Mouse (Mus musculus): ENCODE results near the gene Lasp1. TPM values are rescaled to one million over a fixed set of nuclear protein-coding genes. Genes with fewer than 3 reads are reported as not detected.
"Not testable (repeated sequence)": the region's sequence is repeated elsewhere in the genome, so short reads cannot be mapped to it uniquely, and the experiment has no call there.

Lasp1 gene
- 10 to 100 TPM in 2 of 4 experiments, 1 to 10 TPM in 2; 5.9 to 11.2 (median 9.0) TPM for total RNA-seq (2022)

- DNase-seq (ENCODE audit: low spot score in 2 of 2), result peak; percentile 78 to 83
Measured at GRCm38 (mm10) chr11:97798782-97799145, at the start of gene Lasp1. TSS of gene Lasp1 (plus strand) at chr11:97799000.

GRCm38 (mm10) chr11:97753277-97753676 is 45.5 kb upstream of the Lasp1 start:
- DNase-seq (ENCODE audit: low spot score in 2 of 2), result no peak

GRCm38 (mm10) chr11:97758125-97758524 is 40.7 kb upstream of the Lasp1 start:
- DNase-seq (ENCODE audit: low spot score in 2 of 2), result no peak

- no peak for DNase-seq (ENCODE audit: low spot score in 2 of 2)
Measured at GRCm38 (mm10) chr11:97758942-97759341, 39.9 kb upstream of the Lasp1 start.

- no peak for DNase-seq (ENCODE audit: low spot score in 2 of 2)
Measured at GRCm38 (mm10) chr11:97761638-97762037, 37.2 kb upstream of the Lasp1 start.

GRCm38 (mm10) chr11:97766154-97766881 is 32.5 kb upstream of the Lasp1 start, which contains the start of gene Cwc25:
TSS of gene Cwc25 (minus strand) at chr11:97766556.
- DNase-seq (ENCODE audit: low spot score in 2 of 2), result peak; percentile 86 to 89

- DNase-seq (ENCODE audit: low spot score in 2 of 2), result peak in 1 of 2 experiments; percentile 9
Measured at GRCm38 (mm10) chr11:97769704-97770103, 29.1 kb upstream of the Lasp1 start.

- no peak for DNase-seq (ENCODE audit: low spot score in 2 of 2)
Measured at GRCm38 (mm10) chr11:97771410-97771809, 27.4 kb upstream of the Lasp1 start.

GRCm38 (mm10) chr11:97775186-97775585 is 23.6 kb upstream of the Lasp1 start:
- no peak for DNase-seq (ENCODE audit: low spot score in 2 of 2)

GRCm38 (mm10) chr11:97775808-97776496 is 22.8 kb upstream of the Lasp1 start, which contains the start of gene 1700001P01Rik:
TSS of gene 1700001P01Rik (minus strand) at chr11:97775918.
- DNase-seq (ENCODE audit: low spot score in 2 of 2), result no peak

- DNase-seq (ENCODE audit: low spot score in 2 of 2), result no peak
Measured at GRCm38 (mm10) chr11:97776497-97777128, 22.2 kb upstream of the Lasp1 start.

GRCm38 (mm10) chr11:97777129-97777529 is 21.7 kb upstream of the Lasp1 start:
- DNase-seq (ENCODE audit: low spot score in 2 of 2), result no peak

GRCm38 (mm10) chr11:97778918-97779317 is 19.9 kb upstream of the Lasp1 start:
- DNase-seq (ENCODE audit: low spot score in 2 of 2), result no peak

GRCm38 (mm10) chr11:97779968-97780701 is 18.7 kb upstream of the Lasp1 start:
- DNase-seq (ENCODE audit: low spot score in 2 of 2), result no peak

GRCm38 (mm10) chr11:97781478-97781831 is 17.3 kb upstream of the Lasp1 start:
- no peak for DNase-seq (ENCODE audit: low spot score in 2 of 2)

- peak; percentile 98 to 99 for DNase-seq (ENCODE audit: low spot score in 2 of 2)
Measured at GRCm38 (mm10) chr11:97781832-97782563, 16.8 kb upstream of the Lasp1 start, which contains the start of gene Rpl23. TSS of gene Rpl23 (minus strand) at chr11:97782437.

GRCm38 (mm10) chr11:97782564-97782895 is 16.3 kb upstream of the Lasp1 start:
- no peak for DNase-seq (ENCODE audit: low spot score in 2 of 2)

- no peak for DNase-seq (ENCODE audit: low spot score in 2 of 2)
Measured at GRCm38 (mm10) chr11:97787961-97788360, 10.8 kb upstream of the Lasp1 start.

- DNase-seq (ENCODE audit: low spot score in 2 of 2), result no peak
Measured at GRCm38 (mm10) chr11:97789727-97790126, 9.1 kb upstream of the Lasp1 start.

GRCm38 (mm10) chr11:97790778-97791438 is 7.9 kb upstream of the Lasp1 start:
- not testable (repeated sequence) for DNase-seq (ENCODE audit: low spot score in 2 of 2)
